ENCODE assay signal across 8 mouse cellular contexts in genomic region chrX:160136153-160136552, GRCm38 (mm10). TPM values are rescaled to one million over a fixed set of nuclear protein-coding genes. Genes with fewer than 3 reads are reported as not detected.
DNase-seq lines count a peak whose midpoint lies in the region; ATAC-seq lines count a peak whose summit lies in the region.

No protein-coding gene starts in this region.

- H3K4me2 ChIP-seq in kidney, embryonic 15.5 days, result peak overlapping the region; percentile 61
- peak overlapping the region; percentile 63 for H3K4me2 ChIP-seq in hindbrain, embryonic 13.5 days
- peak overlapping the region; percentile 73 for H3K4me2 ChIP-seq in midbrain, embryonic 13.5 days (replicated peaks)

- H3K9ac ChIP-seq in kidney, embryonic 15.5 days, result no peak overlapping the region
- no peak overlapping the region for H3K9ac ChIP-seq in hindbrain, embryonic 13.5 days
- H3K9ac ChIP-seq in midbrain, embryonic 13.5 days (replicated peaks), result no peak overlapping the region

- WGBS in kidney, embryonic 15.5 days, result 34% methylated on average over 5 of the region's 5 CpGs
- 37% methylated on average over 5 of the region's 5 CpGs for WGBS in hindbrain, embryonic 13.5 days
- WGBS in midbrain, embryonic 13.5 days, result 36% methylated on average over 5 of the region's 5 CpGs

- H3K27ac ChIP-seq in kidney, embryonic 15.5 days, result no peak overlapping the region
- H3K27ac ChIP-seq in hindbrain, embryonic 13.5 days, result no peak overlapping the region
- H3K27ac ChIP-seq in midbrain, embryonic 13.5 days, result no peak overlapping the region

- H3K4me1 ChIP-seq in kidney, embryonic 15.5 days, result 0 out of 2 replicates have a peak, but pooled peaks cover 5% of the 10 kb centered on the region
- peaks cover 19% of the 10 kb centered on the region for H3K4me1 ChIP-seq in hindbrain, embryonic 13.5 days (replicated peaks)
- peaks cover 23% of the 10 kb centered on the region for H3K4me1 ChIP-seq in midbrain, embryonic 13.5 days (replicated peaks)

- peak overlapping the region; percentile 65 for H3K4me3 ChIP-seq in kidney, embryonic 15.5 days (replicated peaks)
- peak overlapping the region; percentile 15 for H3K4me3 ChIP-seq in hindbrain, embryonic 13.5 days
- peak overlapping the region; percentile 64 for H3K4me3 ChIP-seq in midbrain, embryonic 13.5 days (replicated peaks)

- H3K27me3 ChIP-seq in kidney, embryonic 15.5 days, result peaks cover 14% of the 10 kb centered on the region
- 0 out of 2 replicates have a peak, but pooled peaks cover 2% of the 10 kb centered on the region for H3K27me3 ChIP-seq in hindbrain, embryonic 13.5 days
- H3K27me3 ChIP-seq in midbrain, embryonic 13.5 days, result no peaks in the 10 kb centered on the region

- no peaks in the 10 kb centered on the region for H3K9me3 ChIP-seq in kidney, embryonic 15.5 days (replicated peaks)
- no peaks in the 10 kb centered on the region for H3K9me3 ChIP-seq in hindbrain, embryonic 13.5 days
- H3K9me3 ChIP-seq in midbrain, embryonic 13.5 days, result no peaks in the 10 kb centered on the region

- ATAC-seq in kidney, embryonic 15.5 days (replicated peaks; ENCODE audit: low FRiP score), result no peak
- ATAC-seq in hindbrain, embryonic 13.5 days (ENCODE audit: low FRiP score), result no peak
- no peak for ATAC-seq in midbrain, embryonic 13.5 days

- no peak for DNase-seq in kidney, postnatal 10 days
- DNase-seq in R1 (ENCODE audit: low read depth, low spot score), result peak; percentile 76
- no peak for DNase-seq in adrenal gland, postnatal 14 days
- DNase-seq in adrenal gland, postnatal 25 days, result no peak
- no peak for DNase-seq in kidney, postnatal 36 days

- 0 out of 2 replicates have a peak, but pooled peaks cover 7% of the 10 kb centered on the region for H3K36me3 ChIP-seq in kidney, embryonic 15.5 days
- no peaks in the 10 kb centered on the region; the same call in 1 of the 2 replicates for H3K36me3 ChIP-seq in hindbrain, embryonic 13.5 days
- H3K36me3 ChIP-seq in midbrain, embryonic 13.5 days, result 0 out of 2 replicates have a peak, but pooled peaks cover 3% of the 10 kb centered on the region

RNA-seq across cellular contexts. Expression of gene Pdha1, which starts 2.1 kb away (rescaled TPM):
- 121 and 124 TPM in 2 replicates for polyA plus RNA-seq in kidney, embryonic 15.5 days (2015; fragmentation: Nextera tagmentation; extraction: Ambion mirVana)
- polyA plus RNA-seq in hindbrain, embryonic 13.5 days (2015; fragmentation: Nextera tagmentation; extraction: Ambion mirVana), result 106 and 108 TPM in 2 replicates
- polyA plus RNA-seq in midbrain, embryonic 13.5 days (2015; fragmentation: Nextera tagmentation; extraction: Ambion mirVana), result 103 and 110 TPM in 2 replicates
- total RNA-seq in adrenal gland, postnatal 14 days (2021), result 469 and 509 TPM in 2 replicates
- 268 and 277 TPM in 2 replicates for total RNA-seq in adrenal gland, postnatal 25 days (2021)

Comparison
In these comparisons a context has a peak if more than half of its experiments do, and no peak if none do; other contexts are left out.
1. H3K4me3 ChIP-seq: peak in every context shown above with its lines; median percentile 65 in kidney, embryonic 15.5 days; 64 in midbrain, embryonic 13.5 days; 15 in hindbrain, embryonic 13.5 days.